Mouse (Mus musculus): ENCODE measurements around the gene Cdc20. TPM values are rescaled to one million over a fixed set of nuclear protein-coding genes. Genes with fewer than 3 reads are reported as not detected.

Gene Cdc20
- 2.8 TPM for total RNA-seq (2023)

DNA sequence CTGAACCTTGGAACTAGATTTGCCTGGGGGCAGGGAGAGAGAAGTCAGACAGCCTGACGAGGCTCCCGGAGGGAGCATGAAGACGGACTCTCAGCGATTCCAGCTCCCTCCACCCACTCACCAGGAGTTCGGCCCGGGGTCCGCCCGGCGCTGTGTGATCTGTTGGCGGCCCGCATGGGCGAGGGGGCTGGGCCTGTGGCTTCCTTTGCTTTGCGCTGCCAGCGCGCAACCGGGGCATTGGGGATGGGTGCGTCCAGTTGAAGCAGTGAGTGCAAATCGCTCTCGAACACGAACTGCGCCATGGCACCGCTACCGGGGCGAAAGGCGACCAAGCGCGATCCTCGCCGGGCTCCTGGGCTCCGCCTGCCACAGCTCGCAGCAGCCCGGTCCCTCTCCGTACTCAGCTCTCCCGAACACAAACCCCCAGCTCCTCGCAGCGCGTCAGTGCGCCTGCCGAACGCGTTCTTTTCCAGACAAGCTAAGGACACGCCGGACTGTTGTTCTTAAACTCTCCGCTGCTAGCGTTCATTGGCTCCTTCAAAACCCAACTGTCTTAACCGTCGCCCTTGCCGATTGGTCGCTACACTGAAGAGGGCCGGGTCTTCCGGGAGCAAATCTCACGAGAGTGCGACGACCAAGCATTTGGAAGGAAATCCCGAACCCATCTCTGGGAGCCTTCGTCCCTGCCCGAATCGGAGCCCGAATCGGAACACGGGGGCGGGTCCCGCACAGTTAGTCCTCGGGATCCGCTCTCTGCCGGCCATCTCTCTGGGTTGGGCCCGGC is at the start of gene Cdc20:
TSS of gene Cdc20 (minus strand) at position 533 of the 784 bp plus-strand sequence.

GRCm38 (mm10) chr4:118457345-118457975 is 20.3 kb upstream of the Cdc20 start, which contains the start of gene Mpl:
TSS of gene Mpl (minus strand) at chr4:118457513.

DNA sequence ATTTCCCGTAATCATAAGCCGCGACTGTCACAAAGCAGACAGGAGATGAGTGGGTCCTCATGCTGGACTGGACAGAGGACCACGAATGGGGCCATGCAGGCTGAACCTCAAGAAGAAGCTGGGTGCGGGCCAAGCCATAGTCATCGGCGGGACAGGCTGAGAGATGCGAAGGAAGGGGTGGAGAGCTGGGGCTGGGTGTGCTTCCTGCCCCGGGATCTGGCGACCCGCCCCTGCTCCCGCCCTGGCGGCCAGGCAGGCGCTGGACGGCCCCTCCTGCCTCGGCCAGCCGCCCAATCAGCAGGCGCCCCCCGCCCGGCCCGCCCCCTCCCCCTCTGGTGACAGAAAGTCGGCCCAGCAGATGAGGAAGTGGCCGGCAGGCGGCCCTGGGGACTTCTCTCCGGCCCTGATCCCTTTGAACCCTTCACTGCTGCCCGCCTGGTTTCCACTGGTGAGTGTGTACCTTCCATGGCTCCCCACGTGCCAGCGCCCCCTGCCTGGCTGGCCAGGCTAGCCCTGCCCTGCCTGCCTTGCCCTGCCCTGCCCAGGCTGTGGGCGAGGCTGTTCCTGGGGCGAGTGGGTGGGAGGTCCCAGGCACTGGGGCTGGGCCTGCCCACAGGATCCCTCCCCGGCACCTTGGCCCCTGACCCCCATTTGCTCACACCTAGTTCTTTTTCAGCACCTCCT is 9.2 kb downstream of the Cdc20 start, which contains the start of gene Elovl1:
TSS of gene Elovl1 (plus strand) at position 326 of the 684 bp plus-strand sequence.

DNA sequence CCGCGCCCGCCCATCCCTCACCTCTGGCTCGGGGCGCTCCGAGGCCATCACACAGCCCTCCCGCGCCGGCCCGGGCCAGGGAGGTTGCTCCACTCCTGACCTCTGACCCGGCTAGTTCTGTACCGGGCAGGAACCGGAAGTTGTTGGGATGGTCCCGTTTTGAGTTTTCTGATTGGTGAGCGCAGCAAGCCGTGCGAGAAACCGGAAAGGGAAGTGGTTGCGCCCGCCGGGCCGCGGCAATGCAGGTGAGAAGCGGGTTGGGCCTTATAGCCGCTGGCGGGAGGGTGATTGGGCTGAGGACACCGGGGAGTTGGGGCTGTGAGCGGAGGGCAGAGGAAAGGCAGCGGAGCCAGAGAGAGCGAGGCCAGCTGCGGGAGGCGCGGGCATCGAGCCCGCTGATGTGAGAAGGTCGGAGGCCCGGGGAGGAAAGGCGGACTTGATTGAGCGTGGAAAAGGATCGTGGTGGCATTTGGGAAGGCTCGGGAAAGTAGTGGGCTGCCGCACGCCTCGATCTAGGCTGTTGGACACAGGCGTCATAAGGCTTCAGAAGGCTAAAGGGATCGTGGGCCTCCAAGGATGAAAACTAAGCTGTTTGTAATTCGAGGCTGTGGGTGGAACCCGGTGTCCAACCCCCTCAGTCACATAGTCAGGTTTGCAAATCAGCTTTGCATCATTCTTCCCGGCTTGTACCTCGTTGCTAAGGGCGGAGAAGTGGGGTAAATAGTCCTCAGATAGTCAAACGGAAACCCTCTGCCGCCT is 27.8 kb downstream of the Cdc20 start, which contains the start of the genes Szt2 and Med8:
TSS of gene Szt2 (minus strand) at position 132 of the 759 bp plus-strand sequence.
TSS of gene Med8 (plus strand) at position 196 of the 759 bp plus-strand sequence.

Other genes starting within 250 kb of the Cdc20 start
- gene Ptprf, start 145.9 kb downstream of the Cdc20 start, total RNA-seq (2023) = 4.2 TPM
- 78.7 TPM for gene Szt2, start 28.1 kb downstream of the Cdc20 start, total RNA-seq (2023)
- gene Med8, start 28.0 kb downstream of the Cdc20 start, total RNA-seq (2023) = 75.2 TPM
- 33.0 TPM for gene Elovl1, start 9.3 kb downstream of the Cdc20 start, total RNA-seq (2023)
- gene Mpl, start 20.2 kb upstream of the Cdc20 start, total RNA-seq (2023) = 0.32 TPM
- gene Tie1, start 52.7 kb upstream of the Cdc20 start, total RNA-seq (2023) = not detected
- gene 2610528J11Rik, start 89.6 kb upstream of the Cdc20 start, total RNA-seq (2023) = not detected
- gene Tmem125, start 106.7 kb upstream of the Cdc20 start, total RNA-seq (2023) = not detected
- not detected for gene Cfap57, start 183.4 kb upstream of the Cdc20 start, total RNA-seq (2023)
- gene Ebna1bp2, start 183.4 kb upstream of the Cdc20 start, total RNA-seq (2023) = 65.9 TPM
- gene Olfr62, start 221.6 kb upstream of the Cdc20 start, total RNA-seq (2023) = not detected

Data from CD4-positive naive resting alpha-beta T cell, adult 76 days (primary cell).